Mouse (Mus musculus) adrenal gland, adult 18-20 months (tissue): ENCODE measurements around the gene Olfr835. TPM values are rescaled to one million over a fixed set of nuclear protein-coding genes. Genes with fewer than 3 reads are reported as not detected.

Experiments
- DNase-seq, 2 experiments: peaks; one replicate each; pipeline ENCODE4 v3.0.0; 2021 to 2022; ENCODE audit warnings: low spot score in 2 of 2
- long read RNA-seq, 2 experiments: library from polyadenylated mRNA; stranded (forward); transcript quantifications; one replicate each; pipeline ENCODE4 v2.0.0; 2021
- total RNA-seq, 2 experiments: library from RNA; stranded (reverse); gene quantifications; 1 replicate in 1 of 2; 2 replicates in 1 of 2; pipeline ENCODE4 v1.2.3; 2021

Gene Olfr835
- not detected for total RNA-seq
- long read RNA-seq, experiment 1 = 0 reads
- long read RNA-seq, experiment 2 = 0 reads

DNA sequence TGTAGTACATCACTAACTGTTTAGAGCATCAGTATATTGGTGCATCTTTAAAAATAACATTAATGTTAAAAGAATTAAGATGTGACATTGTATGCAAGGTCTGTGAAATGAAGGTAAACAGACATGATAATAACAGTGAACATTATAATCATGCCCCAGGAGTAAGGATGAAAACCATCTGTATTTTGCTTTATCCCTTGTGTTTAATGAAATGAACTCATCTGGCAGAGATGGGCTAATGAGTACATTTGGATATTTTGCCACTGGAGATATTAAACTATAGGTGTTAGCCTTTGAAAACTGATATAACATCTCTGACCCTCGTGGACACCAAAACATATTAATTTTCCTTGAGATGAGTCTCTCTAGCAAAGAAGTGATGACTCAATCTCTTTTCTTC is at the start of gene Olfr835:
Gene Olfr835, plus strand, starts transcription at position 301 of the 400 bp plus-strand sequence.
- DNase-seq = no peak

DNA sequence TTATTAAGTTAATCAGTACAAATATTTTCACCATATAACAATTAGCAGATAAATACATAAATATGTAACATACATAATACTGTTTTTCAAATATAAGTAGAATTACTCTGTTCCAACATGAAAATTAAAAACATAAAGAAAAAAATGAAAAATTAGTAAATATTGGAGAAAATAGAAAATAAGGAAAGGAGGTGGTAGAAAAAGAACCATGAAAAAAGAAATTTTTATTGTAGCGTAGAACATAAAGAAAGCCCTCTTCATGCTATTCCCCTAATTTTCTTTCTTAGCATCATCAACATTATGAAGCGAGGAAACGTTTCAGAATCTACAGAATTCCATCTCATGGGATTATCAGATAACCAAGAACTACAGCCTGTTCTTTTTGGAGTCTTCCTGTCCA is 44.8 kb upstream of the Olfr835 start, which contains the start of gene Olfr834:
Gene Olfr834, plus strand, starts transcription at position 301 of the 400 bp plus-strand sequence.
- no peak for DNase-seq

DNA sequence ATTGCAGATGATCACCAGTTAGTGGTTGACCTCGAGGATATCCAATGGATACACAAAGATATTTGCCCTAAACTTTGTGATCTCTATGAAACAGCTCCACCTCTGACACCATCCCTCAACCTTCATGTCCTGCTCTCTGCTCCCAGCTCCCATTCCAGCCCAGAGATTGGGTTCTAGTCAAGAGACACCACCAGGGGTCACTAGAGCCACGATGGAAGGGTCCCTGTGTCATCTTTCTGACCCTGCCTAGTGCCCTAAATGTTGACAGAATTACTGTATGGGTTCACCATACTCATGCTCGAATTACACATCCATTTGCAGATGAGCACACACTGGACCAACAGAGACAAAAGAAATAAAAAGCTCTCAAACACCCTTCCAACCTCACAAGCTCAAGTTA is 52.5 kb downstream of the Olfr835 start:
- no peak for DNase-seq

Other genes starting within 250 kb of the Olfr835 start
- gene Olfr828, start 213.2 kb upstream of the Olfr835 start, total RNA-seq = not detected
- gene Olfr829, start 177.8 kb upstream of the Olfr835 start, total RNA-seq = not detected
- not detected for gene Olfr830, start 158.0 kb upstream of the Olfr835 start, total RNA-seq
- gene Olfr832, start 95.6 kb upstream of the Olfr835 start, total RNA-seq = not detected
- gene Olfr834, start 44.7 kb upstream of the Olfr835 start, total RNA-seq = not detected
- gene Olfr836, start 87.6 kb downstream of the Olfr835 start, total RNA-seq = not detected
- not detected for gene Olfr837, start 103.6 kb downstream of the Olfr835 start, total RNA-seq
- not detected for gene Olfr839-ps1, start 144.6 kb downstream of the Olfr835 start, total RNA-seq
- not detected for gene Olfr843, start 219.3 kb downstream of the Olfr835 start, total RNA-seq